Mouse (Mus musculus): Measurements from ENCODE around the gene Ston1.

- TF ChIP-seq CTCF (IDR thresholded peaks at IDR 0.05; ENCODE audit: borderline replicate concordance, control insufficient read depth, extremely low read depth, insufficient read depth, low read length, poor library complexity): no peak
- no peak for TF ChIP-seq POLR2A (IDR thresholded peaks at IDR 0.05; ENCODE audit: control insufficient read depth, extremely low read depth, insufficient read depth, low read length, poor library complexity)
These were observed 46.2 kb upstream of the Ston1 start for GRCm38 (mm10) chr17:88550981-88551940.
